Mouse (Mus musculus) thymus, adult 2 months (tissue): Measurements from ENCODE around the gene Syne2.

ENCODE experiments used
- CTCF ChIP-seq: fragments of 200-500 bp; IDR thresholded peaks from 2 replicates; pipeline ENCODE4 v1.5.1; 2012; ENCODE audit warnings: mild to moderate bottlenecking, control low read depth, low read length, moderate library complexity, borderline replicate concordance; ENCODE audit not compliant: control insufficient read depth, poor library complexity, insufficient read depth; ENCODE audit errors: extremely low read depth
- POLR2A ChIP-seq: fragments of 200-500 bp; IDR thresholded peaks from 2 replicates; pipeline ENCODE4 v1.6.1; 2012; ENCODE audit warnings: mild to moderate bottlenecking, low read length, control low read depth, moderate library complexity; ENCODE audit not compliant: control insufficient read depth, poor library complexity, insufficient read depth; ENCODE audit errors: extremely low read depth

DNA sequence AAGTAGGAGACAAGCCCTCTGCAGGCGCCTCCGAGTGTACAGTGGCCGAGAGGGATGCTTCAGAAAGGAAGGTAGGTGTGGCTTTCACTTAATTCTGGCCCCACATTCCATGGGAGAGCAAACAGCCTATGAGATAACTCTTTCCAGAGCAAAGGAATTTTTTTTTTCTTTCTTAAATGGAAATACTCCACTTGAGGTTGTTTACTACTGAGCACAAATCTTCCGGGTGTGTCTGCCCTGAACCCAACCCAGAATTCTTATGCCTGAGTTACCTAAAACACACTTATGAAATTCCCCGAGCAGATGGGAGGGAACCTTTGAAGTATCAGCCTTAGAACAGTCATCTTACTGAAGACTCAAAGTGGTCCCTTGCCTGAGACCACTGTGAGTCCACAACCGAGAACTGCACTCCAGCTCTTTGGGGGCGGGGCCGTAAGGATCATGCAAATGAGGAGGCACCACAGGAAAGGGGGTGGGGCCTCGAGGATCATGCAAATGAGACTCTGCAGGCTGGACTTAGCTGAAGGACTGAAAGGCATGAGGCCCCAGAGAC is 186.8 kb downstream of the Syne2 start:
- TF ChIP-seq CTCF = no peak
- no peak for TF ChIP-seq POLR2A
